Mouse (Mus musculus) frontal cortex, postnatal 36 days (tissue): ENCODE results near the gene Ugt1a5.
"Not testable (repeated sequence)": the region's sequence is repeated elsewhere in the genome, so short reads cannot be mapped to it uniquely, and the experiment has no call there.

Source experiments
- DNase-seq, 2 experiments: peaks; one replicate each; pipeline ENCODE4 v3.0.0; 2022; ENCODE audit warnings: low spot score in 2 of 2

The Ugt1a5 gene

DNA sequence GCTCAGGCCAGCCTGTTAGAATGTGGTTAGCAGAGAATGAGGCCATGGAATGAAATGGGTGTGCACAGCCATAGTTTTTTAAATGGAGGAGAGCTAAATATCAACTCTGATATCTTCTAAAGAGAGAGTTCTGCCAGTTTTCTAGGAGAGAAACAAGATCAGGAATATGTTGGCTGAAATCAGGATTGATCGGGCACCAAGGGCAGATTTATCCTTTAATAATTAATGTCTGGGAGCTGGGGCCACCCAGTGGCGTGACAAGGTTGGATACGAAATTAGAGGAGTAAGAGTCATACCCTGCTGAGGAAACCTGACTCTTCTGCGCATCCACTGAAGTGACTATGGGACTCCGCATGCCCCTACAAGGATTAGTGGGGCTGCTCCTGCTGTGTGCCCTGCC is at the start of gene Ugt1a5:
Gene Ugt1a5 (plus strand): TSS at position 302 of the 400 bp plus-strand sequence.
- DNase-seq: no peak

DNA sequence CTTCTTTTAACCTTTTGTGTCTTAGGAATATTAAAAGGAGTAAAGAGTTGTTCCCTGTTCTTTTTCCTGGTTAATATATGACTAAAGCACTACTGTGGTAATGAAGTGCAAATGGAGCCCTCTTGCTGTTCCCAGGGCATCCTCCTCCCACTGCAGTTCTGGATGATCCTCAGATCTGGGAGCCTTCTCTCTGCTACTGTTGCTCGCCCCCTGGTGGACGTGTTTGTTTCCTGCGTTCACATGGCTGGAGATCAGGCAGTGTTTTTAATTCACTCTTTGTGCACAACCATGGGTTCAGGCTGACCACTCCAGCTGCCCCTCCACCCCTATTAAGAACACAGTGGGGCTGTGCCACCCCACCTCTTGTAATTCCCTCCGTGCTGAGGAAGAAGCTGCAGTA is 45.3 kb upstream of the Ugt1a5 start:
- not testable (repeated sequence) for DNase-seq

DNA sequence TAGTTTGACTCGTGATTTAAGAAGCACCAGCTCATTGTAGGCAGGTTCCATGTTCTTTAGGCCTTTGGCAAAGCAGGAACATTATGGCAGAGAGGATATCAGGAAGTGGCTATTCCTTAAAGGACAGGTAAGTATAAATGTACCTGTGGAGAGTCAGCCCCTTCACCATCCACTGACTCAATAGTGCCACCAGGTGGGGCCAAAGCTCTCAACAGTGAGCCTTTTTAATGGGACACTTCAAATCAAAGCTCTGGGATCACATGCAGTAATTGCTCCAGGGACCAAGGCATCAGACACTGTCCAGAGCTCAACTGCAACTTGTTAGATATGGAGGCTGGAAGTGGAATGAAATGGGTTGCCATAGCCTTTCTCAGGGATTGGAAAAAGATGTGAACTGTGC is 44.3 kb upstream of the Ugt1a5 start:
- not testable (repeated sequence) for DNase-seq

DNA sequence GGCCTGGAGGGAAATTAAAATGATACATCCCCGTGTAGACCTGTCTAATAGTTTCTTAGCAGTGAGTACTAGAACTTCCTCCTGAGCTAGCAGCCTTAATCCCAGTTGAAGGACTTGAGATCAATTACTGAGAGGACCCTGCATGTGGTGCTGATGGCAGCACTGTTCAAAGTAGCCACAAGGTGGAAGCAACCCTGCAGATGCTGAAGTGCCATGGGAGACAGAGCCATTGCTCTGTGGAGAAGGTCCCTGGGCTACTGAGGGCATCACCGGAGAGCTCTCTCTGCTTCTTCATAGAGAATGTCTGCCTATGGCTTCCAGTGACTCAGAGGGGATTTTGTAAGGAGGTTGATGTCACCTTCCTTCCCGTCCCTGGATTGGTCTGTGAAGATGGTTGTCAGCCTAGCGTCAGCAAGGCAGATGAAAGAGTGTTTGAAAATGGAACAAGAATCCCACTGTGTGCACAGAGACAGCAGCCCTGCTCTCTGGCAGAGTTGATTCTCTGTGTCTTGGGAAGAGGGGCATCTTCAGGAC is 39.9 kb upstream of the Ugt1a5 start:
- not testable (repeated sequence) for DNase-seq

DNA sequence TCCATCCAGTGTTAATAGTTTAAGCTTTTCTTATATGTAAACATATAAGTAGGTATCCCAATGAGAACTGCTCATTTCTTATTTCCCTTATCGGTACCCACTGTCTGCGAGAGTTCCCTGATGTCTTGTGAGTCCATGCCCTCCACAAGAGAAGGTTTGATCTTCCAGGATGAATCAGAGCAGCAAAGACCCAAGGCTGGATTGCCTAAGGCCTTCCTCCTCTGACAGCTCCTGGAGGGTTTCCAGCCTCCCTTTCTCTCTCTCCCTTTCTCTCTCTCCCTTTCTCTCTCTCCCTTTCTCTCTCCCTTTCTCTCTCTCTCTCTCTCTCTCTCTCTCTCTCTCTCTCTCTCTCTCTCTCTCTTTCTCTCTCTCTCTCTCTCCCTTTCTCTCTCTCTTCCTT is 36.7 kb upstream of the Ugt1a5 start:
- not testable (repeated sequence) for DNase-seq

DNA sequence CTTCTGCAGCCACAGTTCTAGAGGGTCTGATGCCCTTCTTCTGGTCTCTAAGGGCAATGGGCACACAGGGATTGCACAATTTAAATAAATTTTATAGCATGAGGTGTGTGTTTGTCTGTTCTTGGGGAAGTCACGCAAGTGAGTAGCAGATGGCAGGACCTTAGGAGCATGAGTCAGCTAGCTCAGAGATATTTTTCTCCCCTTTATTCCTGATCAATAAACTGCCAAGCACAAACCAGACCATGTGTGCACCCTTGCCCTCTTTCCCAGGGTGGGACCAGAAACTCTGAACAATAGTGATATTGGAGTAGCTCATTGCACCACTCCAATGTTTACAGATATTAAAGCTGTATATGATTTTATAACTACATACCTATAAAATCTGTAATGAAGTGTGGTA is 35.6 kb upstream of the Ugt1a5 start:
- DNase-seq: not testable (repeated sequence)

DNA sequence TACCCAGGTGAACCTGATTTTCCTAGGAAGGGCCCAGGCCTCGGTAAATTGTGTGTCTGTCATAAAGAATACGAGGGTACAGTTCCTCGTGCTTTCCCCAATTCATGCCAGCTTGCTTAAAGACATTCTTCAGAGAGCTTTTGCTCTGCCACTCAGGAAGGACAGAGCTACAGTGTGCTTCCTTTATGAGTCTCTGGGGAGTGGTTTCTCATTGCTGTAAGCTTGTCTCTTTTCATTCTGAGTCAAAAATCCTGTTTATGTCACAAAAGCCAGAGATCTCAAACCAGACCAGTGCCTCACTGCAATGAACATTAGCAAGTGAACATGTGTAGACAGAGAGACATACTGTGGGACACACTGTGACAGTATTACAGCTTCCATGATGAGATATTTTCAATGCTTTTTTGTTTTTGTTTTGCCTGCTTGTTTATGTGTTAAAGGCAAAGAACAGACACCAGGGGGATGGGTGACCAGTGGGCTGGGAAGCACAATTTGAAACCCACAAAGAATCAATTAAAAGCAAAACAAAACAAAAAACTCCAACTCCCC is 31.8 kb upstream of the Ugt1a5 start:
- no peak for DNase-seq

DNA sequence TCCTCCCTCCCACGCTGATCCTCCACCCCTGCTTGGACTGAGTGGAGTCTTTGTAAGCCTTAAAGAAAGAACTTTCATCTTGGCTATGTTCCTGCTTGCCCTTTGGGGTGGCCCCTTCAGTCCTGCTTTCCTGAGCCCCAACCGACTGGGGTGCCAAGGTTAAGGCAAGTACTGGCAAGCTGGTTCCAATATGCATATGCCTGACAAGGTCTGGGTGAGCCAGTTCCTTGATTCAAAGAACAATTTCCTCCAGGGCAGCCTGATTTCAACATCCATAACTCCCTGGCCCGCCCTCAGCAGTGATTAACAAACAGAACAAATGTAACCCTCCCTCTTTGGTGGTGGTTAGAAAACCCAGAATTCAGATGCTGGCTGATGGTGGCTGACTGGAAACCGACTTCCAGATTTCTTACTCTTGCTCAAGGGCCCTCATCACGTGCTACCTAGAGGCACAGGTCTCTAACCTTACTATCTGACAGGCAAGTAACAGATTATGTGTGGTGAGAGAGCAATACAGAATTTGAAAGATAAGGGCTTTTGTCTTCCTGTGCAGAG is 31.3 kb upstream of the Ugt1a5 start, which contains the start of gene Ugt1a6a:
Gene Ugt1a6a (plus strand): TSS at position 353 of the 555 bp plus-strand sequence.
- DNase-seq: not testable (repeated sequence)

DNA sequence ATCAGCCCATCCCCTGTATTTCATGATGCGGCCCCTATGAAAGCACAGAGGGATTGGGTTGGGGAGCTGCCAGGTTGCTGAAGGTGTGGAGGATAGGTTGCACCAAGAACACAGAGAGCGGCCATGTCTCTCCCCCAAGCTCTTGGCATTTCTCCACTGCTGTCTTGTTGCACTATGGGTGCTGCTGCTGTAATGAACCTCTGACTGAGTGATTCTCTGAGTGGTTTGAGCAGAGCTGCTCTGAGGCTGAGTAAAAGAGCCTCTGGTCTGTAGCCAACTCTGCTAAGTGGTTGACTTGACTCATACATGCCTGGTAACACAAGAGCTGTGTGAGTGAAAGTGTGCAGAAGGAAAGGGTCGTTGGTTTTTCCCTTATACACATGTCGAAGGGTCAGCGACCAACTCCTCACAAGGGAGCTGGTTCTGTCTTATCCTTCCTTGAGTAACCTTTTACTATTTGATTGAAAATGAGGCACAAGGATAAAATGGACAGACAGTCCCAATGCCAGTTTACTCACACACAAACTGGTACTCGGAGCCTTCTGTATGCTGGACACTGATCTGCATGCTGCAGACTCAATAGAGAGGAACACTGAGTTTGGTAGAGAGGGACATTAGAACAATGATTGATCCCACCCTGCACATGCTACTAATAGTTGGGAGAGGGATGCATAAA is 30.4 kb upstream of the Ugt1a5 start:
- not testable (repeated sequence) for DNase-seq

DNA sequence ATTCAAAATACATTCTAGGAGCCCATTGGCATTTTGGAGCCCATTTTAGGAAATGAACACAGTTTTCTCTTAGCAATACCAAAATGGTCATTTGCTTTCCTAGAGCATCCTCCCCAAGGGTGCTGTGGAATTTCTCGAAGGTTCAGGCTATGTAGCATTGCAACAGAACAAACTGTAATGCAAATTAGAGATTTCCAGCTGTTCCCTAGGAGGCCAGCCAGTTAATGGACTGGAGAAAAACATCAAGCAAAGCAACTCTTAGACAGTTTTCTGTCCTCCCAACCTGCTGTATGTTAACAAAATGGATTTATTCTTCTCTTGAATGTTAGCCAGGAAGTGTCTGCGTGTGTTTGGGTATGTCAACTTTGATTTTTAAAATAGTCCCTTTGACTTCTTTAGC is 29.2 kb upstream of the Ugt1a5 start:
- DNase-seq: no peak

DNA sequence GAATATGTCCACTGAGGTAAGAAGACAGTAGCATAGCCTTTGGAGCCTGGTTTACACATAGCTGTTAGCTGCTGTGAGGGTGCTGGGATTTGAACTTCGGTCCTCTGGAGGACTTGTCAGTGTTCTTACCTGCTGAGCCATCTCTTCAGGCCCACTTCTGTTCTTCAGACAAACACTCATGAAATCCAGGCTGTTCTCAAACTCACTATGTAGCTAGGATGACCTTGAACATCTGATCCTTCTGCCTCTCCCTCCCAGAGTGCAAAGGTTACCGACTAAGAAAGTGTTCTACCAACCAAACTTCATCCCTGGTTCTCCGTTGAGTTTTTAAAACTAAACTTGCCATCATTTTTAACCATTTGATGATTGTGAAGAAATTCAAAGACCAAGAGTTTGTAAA is 28.5 kb upstream of the Ugt1a5 start:
- no peak for DNase-seq

DNA sequence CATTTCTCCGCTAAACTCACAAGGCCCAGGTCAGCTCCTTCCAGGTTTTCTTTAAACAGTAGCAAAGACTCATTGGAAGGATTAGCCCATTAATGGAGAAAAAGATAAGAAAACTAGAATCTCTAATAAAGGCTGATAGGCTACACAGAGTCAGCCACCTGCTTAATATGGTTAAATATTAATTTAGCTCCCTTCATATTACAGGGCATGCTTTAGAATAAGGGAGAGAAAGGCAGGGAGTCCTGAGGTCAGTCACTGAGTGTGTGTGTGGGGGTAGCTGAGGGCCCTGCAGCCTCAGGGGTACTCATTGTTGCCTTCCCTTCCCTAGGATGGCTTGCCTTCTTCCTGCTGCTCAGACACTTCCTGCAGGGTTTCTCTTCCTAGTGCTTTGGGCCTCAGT is 27.7 kb upstream of the Ugt1a5 start:
- DNase-seq: no peak

DNA sequence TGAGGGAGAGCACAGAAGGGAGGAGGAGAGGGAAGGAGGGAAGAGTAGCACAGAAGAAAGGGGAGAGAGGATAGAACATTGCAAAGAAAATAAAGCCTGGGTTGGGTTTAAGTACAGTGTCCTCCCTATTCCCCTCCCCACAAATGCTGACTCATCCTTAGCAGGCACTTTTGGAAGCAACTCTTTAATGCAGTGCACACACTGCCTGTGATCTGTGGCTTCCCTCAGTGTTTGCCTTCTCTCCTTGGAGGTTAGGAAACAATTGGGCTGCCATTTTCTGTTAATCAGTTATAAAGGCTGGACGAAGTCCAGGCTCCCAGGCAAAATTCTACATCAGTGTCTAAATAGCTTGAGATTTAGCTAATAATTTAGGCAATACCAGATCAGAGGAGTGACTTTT is 25.3 kb upstream of the Ugt1a5 start:
- not testable (repeated sequence) for DNase-seq

DNA sequence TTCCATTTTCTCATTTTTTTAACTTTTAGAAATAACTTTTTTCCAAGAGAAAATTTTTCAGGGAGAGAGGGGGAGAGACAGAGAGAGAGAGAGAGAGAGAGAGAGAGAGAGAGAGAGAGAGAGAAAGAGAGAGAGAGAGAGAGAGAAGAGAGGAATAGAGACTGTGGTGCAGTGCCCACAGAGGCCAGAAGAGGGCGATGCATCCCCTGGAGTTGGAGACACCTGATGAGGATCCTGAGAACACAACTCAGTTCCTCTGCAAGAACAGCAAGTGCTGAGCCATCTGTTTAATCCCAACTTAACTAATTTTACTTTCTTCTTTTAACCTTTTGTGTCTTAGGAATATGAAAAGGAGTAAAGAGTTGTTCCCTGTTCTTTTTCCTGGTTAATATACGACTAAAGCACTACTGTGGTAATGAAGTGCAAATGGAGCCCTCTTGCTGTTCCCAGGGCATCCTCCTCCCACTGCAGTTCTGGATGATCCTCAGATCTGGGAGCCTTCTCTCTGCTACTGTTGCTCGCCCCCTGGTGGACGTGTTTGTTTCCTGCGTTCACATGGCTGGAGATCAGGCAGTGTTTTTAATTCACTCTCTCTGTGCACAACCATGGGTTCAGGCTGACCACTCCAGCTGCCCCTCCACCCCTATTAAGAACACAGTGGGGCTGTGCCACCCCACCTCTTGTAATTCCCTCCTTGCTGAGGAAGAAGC is 21.7 kb upstream of the Ugt1a5 start:
- DNase-seq: peak in 1 of 2 experiments; percentile 11

DNA sequence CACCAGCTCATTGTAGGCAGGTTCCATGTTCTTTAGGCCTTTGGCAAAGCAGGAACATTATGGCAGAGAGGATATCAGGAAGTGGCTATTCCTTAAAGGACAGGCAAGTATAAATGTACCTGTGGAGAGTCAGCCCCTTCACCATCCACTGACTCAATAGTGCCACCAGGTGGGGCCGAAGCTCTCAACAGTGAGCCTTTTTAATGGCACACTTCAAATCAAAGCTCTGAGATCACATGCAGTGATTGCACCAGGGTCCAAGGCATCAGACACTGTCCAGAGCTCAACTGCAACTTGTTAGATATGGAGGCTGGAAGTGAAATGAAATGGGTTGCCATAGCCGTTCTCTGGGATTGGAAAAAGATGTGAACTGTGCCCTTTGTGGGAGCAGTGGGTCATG is 20.5 kb upstream of the Ugt1a5 start:
- not testable (repeated sequence) for DNase-seq

DNA sequence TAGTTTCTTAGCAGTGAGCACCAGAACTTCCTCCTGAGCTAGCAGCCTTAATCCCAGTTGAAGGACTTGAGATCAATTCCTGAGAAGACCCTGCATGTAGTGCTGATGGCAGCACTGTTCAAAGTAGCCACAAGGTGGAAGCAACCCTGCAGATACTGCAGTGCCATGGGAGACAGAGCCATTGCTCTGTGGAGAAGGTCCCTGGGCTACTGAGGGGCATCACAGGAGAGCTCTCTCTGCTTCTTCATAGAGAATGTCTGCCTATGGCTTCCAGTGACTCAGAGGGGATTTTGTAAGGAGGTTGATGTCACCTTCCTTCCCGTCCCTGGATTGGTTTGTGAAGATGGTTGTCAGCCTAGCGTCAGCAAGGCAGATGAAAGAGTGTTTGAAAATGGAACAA is 15.7 kb upstream of the Ugt1a5 start:
- not testable (repeated sequence) for DNase-seq

DNA sequence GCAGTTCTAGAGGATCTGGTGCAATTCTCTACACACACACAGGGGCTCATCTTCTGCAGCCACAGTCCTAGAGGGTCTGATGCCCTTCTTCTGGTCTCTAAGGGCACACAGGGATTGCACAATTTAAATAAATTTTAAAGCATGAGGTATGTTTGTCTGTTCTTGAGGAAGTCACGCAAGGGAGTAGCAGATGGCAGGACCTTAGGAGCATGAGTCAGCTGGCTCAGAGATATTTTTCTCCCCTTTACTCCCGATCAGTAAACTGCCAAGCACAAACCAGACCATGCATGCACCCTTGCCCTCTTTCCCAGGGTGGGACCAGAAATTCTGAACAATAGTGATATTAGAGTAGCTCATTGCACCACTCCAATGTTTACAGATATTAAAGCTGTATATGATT is 7.4 kb upstream of the Ugt1a5 start:
- no peak for DNase-seq

DNA sequence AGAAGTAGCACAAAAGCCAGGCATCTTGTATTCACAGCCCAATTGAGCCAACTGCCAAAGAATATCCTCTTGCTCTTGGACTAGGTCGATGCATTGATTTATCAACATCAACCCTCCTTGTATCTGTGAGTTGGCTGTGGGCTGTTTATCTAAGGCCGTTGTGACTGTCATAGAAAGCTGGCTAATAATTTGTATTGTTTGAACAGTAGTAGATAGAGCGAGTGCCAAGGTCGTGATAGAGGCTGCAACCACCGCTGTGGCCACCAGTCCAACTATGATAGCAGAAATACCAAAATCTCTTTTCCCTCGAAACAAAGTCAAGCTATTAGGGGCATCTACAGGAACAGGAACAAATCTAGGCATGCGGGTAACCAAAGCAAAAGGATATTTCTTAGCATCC is 6.4 kb downstream of the Ugt1a5 start:
- DNase-seq: not testable (repeated sequence)

DNA sequence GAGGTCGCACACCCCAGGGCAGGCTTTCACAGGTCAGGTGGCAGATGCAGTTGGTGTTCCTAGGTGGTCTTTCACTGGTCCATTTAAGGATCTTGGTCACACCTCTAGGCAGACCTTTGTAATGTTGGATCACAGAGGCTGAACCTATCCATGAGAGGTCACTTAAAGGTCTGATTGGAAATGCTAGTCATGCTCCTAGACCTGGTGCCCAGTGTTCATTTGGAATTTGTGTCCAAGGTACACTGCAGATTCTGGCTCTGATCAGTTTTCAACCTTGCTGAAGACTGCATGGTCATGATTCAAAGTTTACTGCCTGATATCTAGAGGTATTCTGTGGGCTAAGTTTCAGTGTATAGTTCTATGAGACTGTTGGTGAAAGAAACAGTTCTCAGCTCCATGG is 13.8 kb downstream of the Ugt1a5 start:
- no peak for DNase-seq

DNA sequence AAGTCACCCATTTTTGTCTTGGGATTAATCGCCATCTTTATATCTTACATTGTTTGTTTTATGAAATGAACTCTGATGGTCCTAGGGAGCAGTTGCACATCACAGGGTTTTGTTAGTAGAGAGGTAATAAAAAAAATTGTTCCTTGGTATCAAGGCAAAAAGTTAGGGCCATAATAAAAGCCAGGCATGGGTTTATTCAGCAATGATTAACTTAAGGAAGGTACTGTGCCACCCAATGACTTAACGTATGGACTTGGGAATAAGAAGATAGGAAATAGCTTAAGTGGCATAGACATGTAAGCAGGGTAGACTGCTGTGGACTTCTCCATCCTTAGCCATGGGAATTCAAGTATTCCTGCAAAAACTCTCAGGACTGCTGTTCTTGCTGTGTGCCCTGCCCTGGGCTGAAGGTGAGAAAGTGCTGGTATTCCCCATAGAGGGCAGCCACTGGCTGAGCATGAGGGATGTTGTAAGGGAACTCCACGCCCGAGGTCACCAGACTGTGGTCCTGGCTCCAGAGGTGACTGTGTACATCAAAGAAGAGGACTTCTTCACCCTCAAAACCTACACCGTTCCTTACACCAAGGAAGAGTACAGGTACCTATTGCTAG is 20.6 kb downstream of the Ugt1a5 start:
- DNase-seq: no peak

DNA sequence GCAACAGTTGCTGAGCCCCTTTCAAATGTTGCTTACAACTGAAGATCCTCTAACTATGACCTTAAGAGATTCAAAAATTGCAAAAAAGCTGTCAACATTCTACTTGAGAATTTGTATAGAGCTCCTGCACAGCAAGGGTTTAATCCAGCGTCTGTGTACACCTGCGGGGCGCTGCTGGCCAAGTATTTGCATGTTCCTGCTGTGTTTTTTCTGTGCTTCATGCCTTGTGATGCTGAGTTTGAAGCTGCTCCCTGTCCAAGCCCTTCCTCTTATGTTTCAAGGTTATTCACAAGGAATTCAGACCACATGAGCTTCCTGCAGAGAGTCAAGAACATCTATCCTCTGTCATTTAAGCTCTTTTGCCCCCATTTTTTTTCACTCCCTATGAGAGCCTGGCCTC is 26.3 kb downstream of the Ugt1a5 start:
- DNase-seq: no peak

DNA sequence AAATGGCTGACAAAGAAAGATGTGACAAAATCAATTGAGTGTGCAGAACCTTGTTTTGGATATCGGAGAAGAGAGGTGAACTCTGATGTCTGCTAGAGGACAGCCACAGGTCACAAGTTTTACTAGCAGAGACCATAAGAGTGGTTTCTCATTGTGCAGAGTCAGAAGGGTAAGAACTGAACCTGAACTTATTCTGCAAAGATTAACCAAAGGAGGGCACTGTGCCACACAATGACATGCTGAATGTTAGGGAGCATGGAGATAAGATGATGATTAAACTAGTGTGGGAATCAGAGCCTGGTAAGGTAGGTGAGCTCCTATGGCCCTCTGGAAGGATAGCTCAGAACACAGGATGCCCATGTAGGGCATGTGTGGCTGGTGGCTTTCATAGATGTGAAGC is 29.9 kb downstream of the Ugt1a5 start:
- DNase-seq: no peak
